7 mouse cellular contexts compared by ENCODE assay signal in the genomic region with DNA sequence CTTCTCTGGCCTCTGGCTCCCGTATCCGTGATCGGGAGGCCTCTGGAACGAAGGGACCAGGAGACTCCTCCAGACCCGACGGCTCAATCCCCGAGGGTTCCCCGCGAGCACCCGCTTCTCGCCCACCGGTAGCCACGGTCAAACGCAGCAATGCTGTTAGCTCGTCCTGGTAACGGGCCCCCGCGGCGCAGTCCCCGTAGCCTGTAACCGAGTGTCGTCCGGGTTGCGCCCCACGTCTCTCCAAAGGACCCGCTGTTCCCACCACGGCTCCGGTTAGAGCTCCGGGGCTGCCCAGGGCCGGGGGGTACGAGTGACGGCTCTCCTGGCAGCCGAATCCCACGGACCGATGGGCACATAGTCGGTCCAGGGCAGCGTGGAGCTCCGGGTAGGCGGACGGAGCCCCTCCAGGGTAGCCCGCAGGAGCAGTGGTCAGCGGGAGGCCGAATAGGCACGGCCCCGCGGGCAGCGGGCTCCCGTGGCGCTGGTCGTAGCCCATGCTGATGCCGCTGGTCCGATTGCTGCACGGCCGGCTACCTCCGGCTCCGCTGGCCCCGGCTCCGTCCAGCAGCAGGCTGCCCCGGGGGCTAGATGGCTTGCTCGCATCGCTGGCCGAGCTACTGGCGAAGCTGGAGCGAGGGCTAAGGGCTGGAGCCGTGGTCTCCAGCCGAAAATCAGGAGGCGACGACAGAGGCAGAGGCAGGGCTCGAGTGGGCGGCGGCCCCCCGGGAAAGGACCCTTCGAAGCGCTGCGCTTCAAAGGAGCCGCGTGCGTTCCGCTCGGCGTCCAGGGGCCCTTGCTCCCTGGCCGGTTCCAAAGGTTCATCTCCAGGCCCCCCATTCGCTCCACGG. TPM values are rescaled to one million over a fixed set of nuclear protein-coding genes. Genes with fewer than 3 reads are reported as not detected.
DNase-seq lines count a peak whose midpoint lies in the region; ATAC-seq and TF ChIP-seq lines count a peak whose summit lies in the region.

No protein-coding gene starts in this region.

- no peaks in the 10 kb centered on the region for H3K9me3 ChIP-seq in embryonic facial prominence, embryonic 10.5 days
- H3K9me3 ChIP-seq in hindbrain, embryonic 13.5 days: no peaks in the 10 kb centered on the region

- peak overlapping the region; percentile 74 for H3K27ac ChIP-seq in testis, adult 2 months (ENCODE audit: control insufficient read depth, insufficient read depth, low read depth, low read length)
- H3K27ac ChIP-seq in embryonic facial prominence, embryonic 10.5 days (replicated peaks): peak overlapping the region; percentile 98
- peak overlapping the region; percentile 78 for H3K27ac ChIP-seq in hindbrain, embryonic 13.5 days
- H3K27ac ChIP-seq in olfactory bulb, adult 2 months (ENCODE audit: insufficient read depth, low read depth, low read length): no peak overlapping the region

- peak overlapping the region; percentile 89 for H3K4me3 ChIP-seq in testis, adult 2 months (ENCODE audit: control insufficient read depth, low read depth, low read length)
- H3K4me3 ChIP-seq in embryonic facial prominence, embryonic 10.5 days: peak overlapping the region; percentile 99
- H3K4me3 ChIP-seq in hindbrain, embryonic 13.5 days: peak overlapping the region; percentile 58
- H3K4me3 ChIP-seq in olfactory bulb, adult 2 months (ENCODE audit: insufficient read depth, low read depth, low read length): peak overlapping the region; percentile 51

- no peaks in the 10 kb centered on the region for H3K36me3 ChIP-seq in testis, adult 2 months (ENCODE audit: control insufficient read depth, insufficient read depth, low read length)
- peaks cover 29% of the 10 kb centered on the region for H3K36me3 ChIP-seq in embryonic facial prominence, embryonic 10.5 days (replicated peaks)
- no peaks in the 10 kb centered on the region for H3K36me3 ChIP-seq in hindbrain, embryonic 13.5 days

- H3K4me2 ChIP-seq in hindbrain, embryonic 13.5 days: peak overlapping the region; percentile 79

- H3K4me1 ChIP-seq in testis, adult 2 months (ENCODE audit: control insufficient read depth, insufficient read depth, low read length): peaks cover 44% of the 10 kb centered on the region
- H3K4me1 ChIP-seq in embryonic facial prominence, embryonic 10.5 days: peaks cover 73% of the 10 kb centered on the region
- H3K4me1 ChIP-seq in hindbrain, embryonic 13.5 days (replicated peaks): peaks cover 64% of the 10 kb centered on the region
- peaks cover 21% of the 10 kb centered on the region for H3K4me1 ChIP-seq in olfactory bulb, adult 2 months (ENCODE audit: control insufficient read depth, insufficient read depth, low read length)

- no peak for TF ChIP-seq CTCF in testis, adult 2 months (IDR thresholded peaks at IDR 0.05; ENCODE audit: control insufficient read depth, insufficient read depth, insufficient replicate concordance, low read depth, low read length)
- TF ChIP-seq CTCF in olfactory bulb, adult 2 months (IDR thresholded peaks at IDR 0.05; ENCODE audit: insufficient read depth, low read depth, low read length): no peak

- peak overlapping the region; percentile 81 for H3K9ac ChIP-seq in hindbrain, embryonic 13.5 days

- under 1% methylated on average over 84 of the region's 84 CpGs for WGBS in embryonic facial prominence, embryonic 10.5 days
- WGBS in hindbrain, embryonic 13.5 days: under 1% methylated on average over 78 of the region's 84 CpGs
- under 1% methylated on average over 84 of the region's 84 CpGs for WGBS in olfactory bulb, adult 2 months

- no peak for DNase-seq in testis, postnatal 14 days (ENCODE audit: low spot score)
- peak; percentile 66 for DNase-seq in embryonic facial prominence, embryonic 10.5 days (ENCODE audit: low spot score)
- peak; percentile 11 for DNase-seq in liver
- DNase-seq in layer of hippocampus, adult 18-20 months (ENCODE audit: low spot score in 2 of 2): no peak

- no peaks in the 10 kb centered on the region for H3K27me3 ChIP-seq in testis, adult 2 months (ENCODE audit: control insufficient read depth, insufficient read depth, low read length)
- no peaks in the 10 kb centered on the region for H3K27me3 ChIP-seq in embryonic facial prominence, embryonic 10.5 days (replicated peaks; ENCODE audit: low read depth, poor library complexity, severe bottlenecking)
- peaks cover 59% of the 10 kb centered on the region for H3K27me3 ChIP-seq in hindbrain, embryonic 13.5 days

- ATAC-seq in hindbrain, embryonic 13.5 days (ENCODE audit: low FRiP score): peak; percentile 5; the same call in 1 of the 2 replicates

- no peak for TF ChIP-seq POLR2A in testis, adult 2 months (IDR thresholded peaks at IDR 0.05; ENCODE audit: control insufficient read depth, low read depth, low read length)
- TF ChIP-seq POLR2A in olfactory bulb, adult 2 months (IDR thresholded peaks at IDR 0.05; ENCODE audit: insufficient read depth, low read depth, low read length): no peak

RNA-seq across cellular contexts. Expression of a gene that starts 0.9 kb away (rescaled TPM):
- 10.0 and 12.5 TPM in 2 replicates for polyA plus RNA-seq in testis, adult 2 months (2012; rRNA removed)
- 79.7 and 95.4 TPM in 2 replicates for polyA plus RNA-seq in embryonic facial prominence, embryonic 10.5 days (2016; fragmentation: Nextera tagmentation; extraction: Ambion mirVana)
- polyA plus RNA-seq in hindbrain, embryonic 13.5 days (2015; fragmentation: Nextera tagmentation; extraction: Ambion mirVana): 9.8 and 10.0 TPM in 2 replicates
- polyA plus RNA-seq in olfactory bulb, adult 2 months (2012; ENCODE audit: insufficient read depth, insufficient read length, low replicate concordance, missing spikeins): not detected in 2 replicates
- under 1 TPM; 0.86 to 0.89 TPM for total RNA-seq in layer of hippocampus, adult 18-20 months (2021)

RNA-seq across cellular contexts. Expression of a gene that starts 22.0 kb away (rescaled TPM):
- polyA plus RNA-seq in testis, adult 2 months (2012; rRNA removed): 107 and 125 TPM in 2 replicates
- 58.9 and 60.5 TPM in 2 replicates for polyA plus RNA-seq in embryonic facial prominence, embryonic 10.5 days (2016; fragmentation: Nextera tagmentation; extraction: Ambion mirVana)
- polyA plus RNA-seq in hindbrain, embryonic 13.5 days (2015; fragmentation: Nextera tagmentation; extraction: Ambion mirVana): 19.8 and 21.3 TPM in 2 replicates
- polyA plus RNA-seq in olfactory bulb, adult 2 months (2012; ENCODE audit: insufficient read depth, insufficient read length, low replicate concordance, missing spikeins): not detected in 2 replicates
- 1 to 10 TPM; 2.6 to 3.4 TPM for total RNA-seq in layer of hippocampus, adult 18-20 months (2021)

RNA-seq across cellular contexts. Expression of a gene that starts 29.3 kb away (rescaled TPM):
- 2.1 and 3.5 TPM in 2 replicates for polyA plus RNA-seq in testis, adult 2 months (2012; rRNA removed)
- 9.3 and 12.4 TPM in 2 replicates for polyA plus RNA-seq in embryonic facial prominence, embryonic 10.5 days (2016; fragmentation: Nextera tagmentation; extraction: Ambion mirVana)
- polyA plus RNA-seq in hindbrain, embryonic 13.5 days (2015; fragmentation: Nextera tagmentation; extraction: Ambion mirVana): 6.8 and 7.6 TPM in 2 replicates
- polyA plus RNA-seq in olfactory bulb, adult 2 months (2012; ENCODE audit: insufficient read depth, insufficient read length, low replicate concordance, missing spikeins): not detected in 2 replicates
- total RNA-seq in layer of hippocampus, adult 18-20 months (2021): 1 to 10 TPM; 5.6 TPM

RNA-seq across cellular contexts. Expression of a gene that starts 41.4 kb away (rescaled TPM):
- polyA plus RNA-seq in testis, adult 2 months (2012; rRNA removed): 87.4 and 106 TPM in 2 replicates
- polyA plus RNA-seq in embryonic facial prominence, embryonic 10.5 days (2016; fragmentation: Nextera tagmentation; extraction: Ambion mirVana): 486 and 490 TPM in 2 replicates
- polyA plus RNA-seq in hindbrain, embryonic 13.5 days (2015; fragmentation: Nextera tagmentation; extraction: Ambion mirVana): 439 and 447 TPM in 2 replicates
- polyA plus RNA-seq in olfactory bulb, adult 2 months (2012; ENCODE audit: insufficient read depth, insufficient read length, low replicate concordance, missing spikeins): not detected in 2 replicates
- 100 to 1,000 TPM; 209 to 210 TPM for total RNA-seq in layer of hippocampus, adult 18-20 months (2021)

RNA-seq across cellular contexts. Expression of a gene that starts 44.8 kb away (rescaled TPM):
- 0.04 and 0.38 TPM in 2 replicates for polyA plus RNA-seq in testis, adult 2 months (2012; rRNA removed)
- 0.04 and 0.12 TPM in 2 replicates for polyA plus RNA-seq in embryonic facial prominence, embryonic 10.5 days (2016; fragmentation: Nextera tagmentation; extraction: Ambion mirVana)
- polyA plus RNA-seq in hindbrain, embryonic 13.5 days (2015; fragmentation: Nextera tagmentation; extraction: Ambion mirVana): not detected in 2 replicates
- polyA plus RNA-seq in olfactory bulb, adult 2 months (2012; ENCODE audit: insufficient read depth, insufficient read length, low replicate concordance, missing spikeins): not detected in 2 replicates
- total RNA-seq in layer of hippocampus, adult 18-20 months (2021): under 1 TPM; 0.25 to 0.54 TPM

Comparison
In these comparisons a context has a peak if more than half of its experiments do, and no peak if none do; other contexts are left out.
1. DNase-seq: peak in embryonic facial prominence, embryonic 10.5 days (single experiment) and liver (single experiment); none in testis, postnatal 14 days (single experiment) and layer of hippocampus, adult 18-20 months (0 of 2).
2. RNA of a gene that starts 0.9 kb away (polyA plus RNA-seq): 79.7 to 95.4 TPM in embryonic facial prominence, embryonic 10.5 days, 10.0 to 12.5 TPM in testis, adult 2 months and 9.8 to 10.0 TPM in hindbrain, embryonic 13.5 days; not detected in olfactory bulb, adult 2 months; every median in the first group is over 10 times any median in the second.
3. Peak in every context shown above with its lines, with median percentiles within 50 percentile points of each other: H3K4me3 ChIP-seq.